Mouse (Mus musculus): ENCODE results near the gene Vmp1. TPM values are rescaled to one million over a fixed set of nuclear protein-coding genes. Genes with fewer than 3 reads are reported as not detected.

Gene Vmp1
- polyA plus RNA-seq, 1 experiment from 2014 or later = 162 TPM

DNA sequence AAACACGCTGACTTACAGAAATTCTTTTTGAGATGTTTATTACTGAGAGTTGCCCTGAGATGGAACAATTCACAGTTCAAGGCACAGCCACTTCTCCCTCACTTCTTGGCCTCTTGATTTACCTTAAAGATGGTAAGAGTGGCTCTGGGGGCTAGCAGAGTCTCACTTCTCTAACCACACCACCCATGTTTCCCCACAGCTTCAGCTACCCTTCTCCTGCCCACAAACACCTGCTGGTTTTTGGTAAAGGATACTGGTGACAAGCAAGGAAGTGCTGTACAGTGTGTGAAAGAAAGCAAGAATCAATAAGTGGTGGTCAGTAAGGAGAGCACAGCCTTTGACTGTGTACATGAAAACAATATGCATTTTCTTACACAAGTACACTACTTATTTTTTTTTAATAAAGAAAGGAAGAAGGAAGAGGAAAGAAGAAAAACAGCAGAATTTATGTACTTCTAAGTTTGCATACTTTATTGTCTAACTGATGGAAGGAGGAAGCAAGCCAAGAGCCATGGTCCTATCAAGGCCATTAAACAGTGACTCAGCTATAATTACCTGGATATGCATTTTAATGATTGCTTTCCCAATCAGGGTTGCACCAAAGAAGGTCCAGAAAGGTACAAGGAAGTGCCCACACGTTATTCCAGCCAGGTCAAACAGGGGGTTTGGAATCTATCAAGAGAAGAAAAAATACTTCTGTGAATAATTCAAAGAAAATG is 76.9 kb downstream of the Vmp1 start:
- H3K9me3 ChIP-seq (ENCODE audit: control insufficient read depth, low read length) = no peaks in the 10 kb centered on the region
- peak; percentile 61 for ATAC-seq (ENCODE audit: low FRiP score, low TSS enrichment)
- H3K9ac ChIP-seq (ENCODE audit: low read length) = no peak overlapping the region
- H3K27me3 ChIP-seq (ENCODE audit: control insufficient read depth, insufficient read depth, low read length) = no peaks in the 10 kb centered on the region
- DNase-seq (ENCODE audit: low spot score) = no peak
- H3K4me3 ChIP-seq (ENCODE audit: low read depth, low read length) = no peak overlapping the region
- TF ChIP-seq EP300 (optimal IDR thresholded peaks at IDR 0.05) (no peak), CTCF (IDR thresholded peaks at IDR 0.05; ENCODE audit: low read depth) (no peak)
- H3K27ac ChIP-seq (replicated peaks) = peak overlapping the region; percentile 63
- WGBS = 79% methylated on average over 2 of the region's 2 CpGs
- H3K4me2 ChIP-seq (replicated peaks; ENCODE audit: low read depth) = no peak overlapping the region
- H3K36me3 ChIP-seq (ENCODE audit: control insufficient read depth, insufficient read depth, low read length) = no peaks in the 10 kb centered on the region
- peaks cover 3% of the 10 kb centered on the region; the same call in 1 of the 2 replicates for H3K4me1 ChIP-seq (replicated peaks; ENCODE audit: control insufficient read depth, insufficient read depth)

DNA sequence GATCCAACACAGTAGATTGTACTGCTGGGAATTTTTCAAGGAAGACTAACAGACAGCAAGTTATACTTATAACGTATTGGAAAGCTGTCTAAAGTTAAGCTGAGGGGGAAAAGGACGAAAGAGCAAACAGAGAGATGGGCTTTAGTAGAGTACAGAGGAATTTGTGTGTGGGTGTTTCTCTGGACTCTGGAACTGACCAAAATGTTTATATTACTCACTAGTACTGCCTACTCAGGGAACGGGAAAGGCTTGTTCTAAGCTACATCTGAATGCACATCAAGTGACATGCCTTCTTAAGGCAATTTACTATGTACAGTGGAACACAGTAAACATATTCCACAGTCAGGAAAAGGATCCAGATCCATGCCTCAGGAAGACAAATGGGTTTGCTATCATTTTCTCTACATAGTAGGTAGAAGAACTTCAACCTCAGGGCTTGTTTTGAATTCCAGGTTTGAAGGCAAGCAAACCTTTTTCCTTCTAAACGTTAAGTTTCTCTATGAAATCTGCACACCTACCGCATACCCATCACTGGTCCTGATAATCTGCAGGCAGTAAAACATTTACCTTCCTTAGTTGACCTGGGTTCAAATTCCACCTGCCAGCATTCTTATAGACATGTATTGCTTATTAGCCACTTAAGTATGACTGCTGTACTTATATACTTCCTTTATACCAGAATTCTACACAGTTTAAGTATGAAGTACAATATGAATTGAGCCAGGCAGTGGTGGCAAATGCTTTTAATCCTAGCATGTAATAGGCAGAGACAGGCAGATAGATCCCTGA is 78.7 kb downstream of the Vmp1 start:
- H3K36me3 ChIP-seq (ENCODE audit: control insufficient read depth, insufficient read depth, low read length) = no peaks in the 10 kb centered on the region
- no peaks in the 10 kb centered on the region for H3K9me3 ChIP-seq (ENCODE audit: control insufficient read depth, low read length)
- H3K4me3 ChIP-seq (ENCODE audit: low read depth, low read length) = no peak overlapping the region
- TF ChIP-seq EP300 (optimal IDR thresholded peaks at IDR 0.05) (no peak), CTCF (IDR thresholded peaks at IDR 0.05; ENCODE audit: low read depth) (no peak)
- DNase-seq (ENCODE audit: low spot score) = no peak
- H3K9ac ChIP-seq (ENCODE audit: low read length) = no peak overlapping the region
- 0 out of 2 replicates have a peak, but pooled peaks have one; percentile 49 for ATAC-seq (ENCODE audit: low FRiP score, low TSS enrichment)
- H3K4me1 ChIP-seq (replicated peaks; ENCODE audit: control insufficient read depth, insufficient read depth) = peaks cover 3% of the 10 kb centered on the region; the same call in 1 of the 2 replicates
- peak overlapping the region; percentile 76 for H3K27ac ChIP-seq (replicated peaks)
- H3K4me2 ChIP-seq (replicated peaks; ENCODE audit: low read depth) = no peak overlapping the region
- H3K27me3 ChIP-seq (ENCODE audit: control insufficient read depth, insufficient read depth, low read length) = no peaks in the 10 kb centered on the region
- 51% methylated on average over 5 of the region's 5 CpGs for WGBS

- WGBS = 88% methylated on average over 3 of the region's 3 CpGs
- H3K27ac ChIP-seq (replicated peaks) = peak overlapping the region; percentile 76
Observed at GRCm38 (mm10) chr11:86604289-86604688, 79.3 kb downstream of the Vmp1 start.

DNA sequence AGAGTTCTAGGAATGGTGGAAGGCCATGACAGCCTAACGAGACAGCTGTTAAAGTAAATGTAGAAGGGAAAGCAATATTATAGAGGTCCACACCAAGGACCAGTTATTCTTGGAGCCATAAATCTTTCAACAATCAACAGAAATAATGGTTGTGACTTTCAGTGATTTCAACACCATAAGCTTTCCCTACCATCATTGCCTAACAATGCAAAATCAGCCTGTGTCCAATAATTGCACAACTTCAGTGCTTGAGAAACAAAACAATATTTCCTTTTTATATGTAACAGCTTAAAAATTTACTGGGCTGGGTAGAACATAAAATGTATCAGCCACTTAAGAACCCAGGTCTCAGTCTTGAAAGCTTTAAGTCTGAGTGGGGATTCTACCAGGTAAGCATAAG is 79.9 kb downstream of the Vmp1 start:
- 73% methylated on average over 1 of the region's 1 CpGs for WGBS
- no peak for DNase-seq (ENCODE audit: low spot score)
- no peak overlapping the region for H3K9ac ChIP-seq (ENCODE audit: low read length)
- no peaks in the 10 kb centered on the region for H3K27me3 ChIP-seq (ENCODE audit: control insufficient read depth, insufficient read depth, low read length)
- H3K4me2 ChIP-seq (replicated peaks; ENCODE audit: low read depth) = no peak overlapping the region
- peaks cover 3% of the 10 kb centered on the region; the same call in 1 of the 2 replicates for H3K4me1 ChIP-seq (replicated peaks; ENCODE audit: control insufficient read depth, insufficient read depth)
- H3K4me3 ChIP-seq (ENCODE audit: low read depth, low read length) = no peak overlapping the region
- H3K36me3 ChIP-seq (ENCODE audit: control insufficient read depth, insufficient read depth, low read length) = no peaks in the 10 kb centered on the region
- no peak; the same call in 1 of the 2 replicates for ATAC-seq (ENCODE audit: low FRiP score, low TSS enrichment)
- TF ChIP-seq EP300 (optimal IDR thresholded peaks at IDR 0.05) (peak; percentile 32), CTCF (IDR thresholded peaks at IDR 0.05; ENCODE audit: low read depth) (no peak)
- H3K27ac ChIP-seq (replicated peaks) = peak overlapping the region; percentile 76
- no peaks in the 10 kb centered on the region for H3K9me3 ChIP-seq (ENCODE audit: control insufficient read depth, low read length)

More at GRCm38 (mm10) chr11:86604289-86604688, 79.3 kb downstream of the Vmp1 start:
- Histone ChIP-seq H3K4me3 (ENCODE audit: low read depth, low read length) (no peak overlapping the region), H3K9me3 (ENCODE audit: control insufficient read depth, low read length) (no peaks in the 10 kb centered on the region), H3K36me3 (ENCODE audit: control insufficient read depth, insufficient read depth, low read length) (no peaks in the 10 kb centered on the region), H3K4me2 (replicated peaks; ENCODE audit: low read depth) (no peak overlapping the region), H3K9ac (ENCODE audit: low read length) (no peak overlapping the region), H3K27me3 (ENCODE audit: control insufficient read depth, insufficient read depth, low read length) (no peaks in the 10 kb centered on the region), H3K4me1 (replicated peaks; ENCODE audit: control insufficient read depth, insufficient read depth) (peaks cover 3% of the 10 kb centered on the region; the same call in 1 of the 2 replicates)
- ATAC-seq (ENCODE audit: low FRiP score, low TSS enrichment) (no peak), DNase-seq (ENCODE audit: low spot score) (no peak)
- TF ChIP-seq EP300 (optimal IDR thresholded peaks at IDR 0.05) (no peak), CTCF (IDR thresholded peaks at IDR 0.05; ENCODE audit: low read depth) (no peak)

DNA sequence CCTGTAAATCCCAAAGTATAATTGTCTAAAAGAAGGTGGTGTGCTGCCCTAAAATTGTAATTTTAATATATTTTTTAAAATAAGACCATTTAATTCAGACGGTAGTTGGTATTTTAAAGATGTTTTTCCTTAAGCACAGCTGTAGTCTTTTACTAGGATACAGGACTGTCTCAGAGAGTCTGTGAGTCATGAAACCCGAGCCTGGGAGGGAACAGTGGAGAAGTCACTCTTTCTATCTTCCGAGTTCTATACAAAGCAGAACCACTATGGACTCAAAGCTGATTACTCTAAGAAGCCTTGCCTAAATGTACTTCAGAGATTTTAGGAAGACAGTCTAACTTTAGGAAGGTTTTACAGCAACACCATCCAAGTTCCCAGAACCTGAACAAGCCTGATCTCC is 81.5 kb downstream of the Vmp1 start:
- no peak overlapping the region for H3K9ac ChIP-seq (ENCODE audit: low read length)
- 45% methylated on average over 3 of the region's 3 CpGs for WGBS
- ATAC-seq (ENCODE audit: low FRiP score, low TSS enrichment) (no peak), DNase-seq (ENCODE audit: low spot score) (no peak)
- H3K27ac ChIP-seq (replicated peaks) = no peak overlapping the region
- no peaks in the 10 kb centered on the region for H3K9me3 ChIP-seq (ENCODE audit: control insufficient read depth, low read length)
- no peaks in the 10 kb centered on the region for H3K27me3 ChIP-seq (ENCODE audit: control insufficient read depth, insufficient read depth, low read length)
- peaks cover 3% of the 10 kb centered on the region; the same call in 1 of the 2 replicates for H3K4me1 ChIP-seq (replicated peaks; ENCODE audit: control insufficient read depth, insufficient read depth)
- no peaks in the 10 kb centered on the region for H3K36me3 ChIP-seq (ENCODE audit: control insufficient read depth, insufficient read depth, low read length)
- H3K4me2 ChIP-seq (replicated peaks; ENCODE audit: low read depth) = no peak overlapping the region
- no peak overlapping the region for H3K4me3 ChIP-seq (ENCODE audit: low read depth, low read length)
- TF ChIP-seq CTCF (IDR thresholded peaks at IDR 0.05; ENCODE audit: low read depth) (no peak), EP300 (optimal IDR thresholded peaks at IDR 0.05) (no peak)

All from stomach, postnatal 0 days (tissue).